Mouse (Mus musculus): ENCODE results near the gene Tmco3.

DNA sequence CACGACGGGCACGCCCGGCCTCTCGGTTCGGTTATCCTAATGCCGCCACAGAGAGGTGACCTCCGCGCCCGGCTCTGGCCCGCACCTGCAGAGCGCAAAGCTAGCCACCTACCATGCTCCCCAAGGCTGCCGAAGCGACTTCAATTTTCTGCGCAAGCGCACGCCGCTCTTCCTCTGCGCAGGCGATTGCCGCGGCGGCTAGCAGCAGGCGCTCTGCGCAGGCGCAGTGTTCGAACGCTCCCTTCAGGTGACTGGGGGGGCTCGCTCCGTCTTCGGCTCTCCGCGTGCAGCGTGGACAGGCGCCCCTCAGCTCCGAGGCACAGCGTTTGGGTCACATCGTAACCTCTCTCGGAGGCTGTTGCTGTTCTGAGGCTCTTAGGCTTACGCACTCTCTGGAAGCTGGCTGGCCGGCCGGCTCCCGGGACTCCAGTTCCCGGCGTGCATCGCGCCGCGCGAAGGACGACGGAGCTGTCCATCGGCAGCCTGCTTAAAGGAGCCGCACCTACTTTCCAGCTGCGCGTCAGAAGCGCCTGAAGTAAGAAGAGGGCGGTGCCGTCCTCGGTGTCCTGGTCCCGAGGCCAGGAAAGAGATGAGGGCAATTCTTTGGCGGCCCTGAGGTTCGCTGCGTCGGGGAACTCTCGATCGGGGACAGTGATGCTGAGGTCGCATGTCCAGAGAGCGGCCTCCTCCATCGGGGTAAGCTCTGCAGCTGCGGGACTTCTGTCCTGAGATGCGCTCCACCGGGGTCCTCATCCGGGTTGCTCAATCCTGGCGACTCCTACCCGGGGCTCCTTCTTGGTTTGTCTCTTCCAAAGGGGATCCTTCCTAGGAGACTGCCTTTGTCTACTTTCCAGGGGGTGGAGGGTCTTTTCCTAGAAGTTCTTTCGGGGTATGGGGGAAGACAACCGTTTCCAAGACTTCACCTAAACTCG is at the start of gene Tmco3, which contains the start of gene Dcun1d2:
- TF ChIP-seq CTCF (IDR thresholded peaks at IDR 0.05; ENCODE audit: low read depth) (no peak), EP300 (IDR thresholded peaks at IDR 0.05; ENCODE audit: low read depth) (no peak)

Measured in heart, postnatal 0 days (tissue).